Mouse (Mus musculus) neural tube, embryonic 11.5 days (tissue): Measurements from ENCODE around the gene H2al1e. TPM values are rescaled to one million over a fixed set of nuclear protein-coding genes. Genes with fewer than 3 reads are reported as not detected.

Experiments used
- ATAC-seq: fragments of 200-750 bp; cut with Nextera tagmentation; 2 replicates; pipeline ENCODE4 v1.8.0; 2017; ENCODE audit warnings: moderate number of reproducible peaks, mild to moderate bottlenecking, moderate TSS enrichment, moderate library complexity; ENCODE audit not compliant: insufficient read depth, low FRiP score, low TSS enrichment
- DNase-seq: peaks from one replicate; pipeline ENCODE4 v3.0.0-alpha.2; 2015; ENCODE audit warnings: low spot score
- H3K27ac ChIP-seq: fragments of 300-500 bp; sonication (generic); 2 replicates; pipeline ENCODE4 v1.5.1; 2014; ENCODE audit warnings: low read depth, mild to moderate bottlenecking, low read length
- H3K27me3 ChIP-seq: fragments of 300-500 bp; sonication (generic); 2 replicates; pipeline ENCODE4 v1.6.1; 2014; ENCODE audit warnings: mild to moderate bottlenecking, low read length, mixed read lengths; ENCODE audit not compliant: control insufficient read depth, insufficient read depth
- H3K36me3 ChIP-seq: fragments of 300-500 bp; sonication (generic); 2 replicates; pipeline ENCODE4 v1.6.1; 2014; ENCODE audit warnings: mild to moderate bottlenecking, low read length, moderate library complexity, mixed read lengths; ENCODE audit not compliant: control insufficient read depth, insufficient read depth
- H3K4me1 ChIP-seq: fragments of 300-500 bp; sonication (generic); 2 replicates; pipeline ENCODE4 v1.6.1; 2014; ENCODE audit warnings: low read length, mixed read lengths; ENCODE audit not compliant: control insufficient read depth, insufficient read depth
- H3K4me2 ChIP-seq: fragments of 300-500 bp; sonication (generic); 2 replicates; pipeline ENCODE4 v1.6.1; 2014; ENCODE audit warnings: low read depth, mild to moderate bottlenecking, moderate library complexity
- H3K4me3 ChIP-seq: fragments of 300-500 bp; sonication (generic); 2 replicates; pipeline ENCODE4 v1.5.1; 2014; ENCODE audit warnings: low read depth, low read length
- H3K9ac ChIP-seq: fragments of 300-500 bp; sonication (generic); 2 replicates; pipeline ENCODE4 v1.6.1; 2014; ENCODE audit warnings: mild to moderate bottlenecking, low read length
- H3K9me3 ChIP-seq: fragments of 300-500 bp; sonication (generic); 2 replicates; pipeline ENCODE4 v1.6.1; 2016; ENCODE audit warnings: low read length; ENCODE audit not compliant: control insufficient read depth
- WGBS: fragments of 180-500 bp; shearing (Covaris S2); extraction: QIAGEN DNeasy Blood & Tissue Kit; methylation state at CpG from one replicate; pipeline ENCODE4 v1.1.7; 2014; 5-methylcytosine and 5-hydroxymethylcytosine counted together
- polyA plus RNA-seq: library from polyadenylated mRNA; unstranded; fragments of >200 nt; fragmentation: Nextera tagmentation; extraction: Ambion mirVana; gene quantifications from 2 replicates; pipeline ENCODE4 v1.2.1, GENCODE M21; 2014

Gene H2al1e
- polyA plus RNA-seq, 1 experiment from 2014 or later: not detected

- Histone ChIP-seq H3K27me3 (no peaks in the 10 kb centered on the region), H3K9me3 (no peaks in the 10 kb centered on the region), H3K4me2 (no peak overlapping the region), H3K9ac (no peak overlapping the region), H3K4me3 (no peak overlapping the region), H3K4me1 (no peaks in the 10 kb centered on the region), H3K36me3 (no peaks in the 10 kb centered on the region), H3K27ac (no peak overlapping the region)
- 72% methylated on average over 9 of the region's 9 CpGs for WGBS
- ATAC-seq (no peak), DNase-seq (no peak)
Observed at GRCm38 (mm10) chrX:11345762-11346161, 34.0 kb downstream of the H2al1e start.

- Histone ChIP-seq H3K36me3 (no peaks in the 10 kb centered on the region), H3K9ac (no peak overlapping the region), H3K9me3 (no peaks in the 10 kb centered on the region), H3K27me3 (no peaks in the 10 kb centered on the region), H3K4me2 (no peak overlapping the region), H3K4me1 (no peaks in the 10 kb centered on the region), H3K27ac (no peak overlapping the region), H3K4me3 (no peak overlapping the region)
- 93% methylated on average over 3 of the region's 3 CpGs for WGBS
- no peak for ATAC-seq
- DNase-seq: no peak
Observed at GRCm38 (mm10) chrX:11346756-11347155, 35.0 kb downstream of the H2al1e start.

DNA sequence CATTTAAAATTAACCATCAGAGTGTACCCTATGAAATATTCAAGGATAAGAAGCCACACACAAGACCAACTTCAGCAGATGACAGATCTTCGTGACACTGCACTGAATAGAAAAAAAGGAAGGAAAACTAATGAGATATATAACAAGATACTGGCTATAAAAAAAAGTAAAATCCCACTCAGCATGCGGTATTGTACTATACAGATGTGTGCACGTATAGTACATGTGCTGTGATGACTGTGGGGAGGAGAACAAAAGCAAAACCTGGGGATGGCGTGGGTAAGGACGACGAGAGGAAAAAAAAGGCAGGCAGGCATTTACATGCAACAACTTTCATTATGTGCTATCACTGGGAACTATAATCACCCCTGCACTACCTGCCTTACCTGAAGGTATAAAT lies 49.1 kb downstream of the H2al1e start:
- no peak overlapping the region for H3K4me2 ChIP-seq
- 0 out of 2 replicates have a peak, but pooled peaks cover 2% of the 10 kb centered on the region for H3K27me3 ChIP-seq
- 92% methylated on average over 6 of the region's 6 CpGs for WGBS
- no peak for ATAC-seq
- H3K27ac ChIP-seq: no peak overlapping the region
- no peak overlapping the region for H3K9ac ChIP-seq
- H3K4me3 ChIP-seq: no peak overlapping the region
- no peaks in the 10 kb centered on the region for H3K36me3 ChIP-seq
- H3K9me3 ChIP-seq: no peaks in the 10 kb centered on the region
- DNase-seq: no peak
- H3K4me1 ChIP-seq: no peaks in the 10 kb centered on the region

DNA sequence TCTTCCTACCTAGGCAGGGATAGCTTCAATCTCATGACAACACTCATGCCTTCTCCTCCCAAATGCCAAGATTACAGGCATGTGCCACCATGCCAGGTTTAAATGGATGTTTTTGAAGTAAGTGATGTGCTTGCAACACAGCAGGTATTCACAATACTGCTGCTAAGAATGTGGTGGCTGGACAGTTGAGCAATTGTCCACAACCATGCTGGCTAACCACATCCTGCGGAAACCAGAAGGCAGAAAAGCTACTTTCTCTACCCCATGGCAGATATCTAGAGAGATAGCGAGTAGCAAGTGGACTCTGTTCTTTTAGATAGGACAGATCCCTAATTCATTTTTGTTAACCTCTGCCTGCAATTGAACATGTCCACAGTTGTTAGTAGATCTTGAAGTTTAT lies 49.5 kb downstream of the H2al1e start:
- no peaks in the 10 kb centered on the region for H3K4me1 ChIP-seq
- DNase-seq (no peak), ATAC-seq (no peak)
- no peaks in the 10 kb centered on the region for H3K9me3 ChIP-seq
- no peak overlapping the region for H3K4me3 ChIP-seq
- WGBS: 91% methylated on average over 2 of the region's 2 CpGs
- no peak overlapping the region for H3K9ac ChIP-seq
- no peak overlapping the region for H3K27ac ChIP-seq
- 0 out of 2 replicates have a peak, but pooled peaks cover 2% of the 10 kb centered on the region for H3K27me3 ChIP-seq
- H3K36me3 ChIP-seq: no peaks in the 10 kb centered on the region
- no peak overlapping the region for H3K4me2 ChIP-seq

Other genes with a start within 250 kb of the H2al1e start
- not detected in 2 replicates for gene H2al1a, start 12.7 kb upstream of the H2al1e start, polyA plus RNA-seq
- gene H2al1b, start 9.5 kb upstream of the H2al1e start, polyA plus RNA-seq: not detected in 2 replicates
- gene H2al1c, start 6.3 kb upstream of the H2al1e start, polyA plus RNA-seq: not detected in 2 replicates
- not detected in 2 replicates for gene H2al1d, start 3.1 kb upstream of the H2al1e start, polyA plus RNA-seq
- not detected in 2 replicates for gene H2al1f, start 3.2 kb downstream of the H2al1e start, polyA plus RNA-seq
- gene H2al1g, start 6.3 kb downstream of the H2al1e start, polyA plus RNA-seq: not detected in 2 replicates
- gene H2al1h, start 9.6 kb downstream of the H2al1e start, polyA plus RNA-seq: not detected in 2 replicates
- not detected in 2 replicates for gene H2al1i, start 12.7 kb downstream of the H2al1e start, polyA plus RNA-seq
- not detected in 2 replicates for gene H2al1j, start 15.9 kb downstream of the H2al1e start, polyA plus RNA-seq